Comparison of ENCODE assay signal across 13 mouse cellular contexts in genomic region chr3:131156377-131156776, GRCm38 (mm10). TPM values are rescaled to one million over a fixed set of nuclear protein-coding genes. Genes with fewer than 3 reads are reported as not detected.
DNase-seq lines count a peak whose midpoint lies in the region; ATAC-seq and TF ChIP-seq lines count a peak whose summit lies in the region.
"Had no signal": no experiment of that assay in that cellular context is flagged by ENCODE, and none has a peak within 500 bp of the region (broad histone marks: within the 10 kb centered on the region; RNA-seq: fewer than 3 reads in every experiment).

No protein-coding gene starts in this region.

- H3K9ac ChIP-seq in kidney, embryonic 15.5 days = no peak overlapping the region
- H3K9ac ChIP-seq in ES-E14 (ENCODE audit: insufficient read depth, low read depth, low read length, poor library complexity, severe bottlenecking) = no peak overlapping the region
- H3K9ac ChIP-seq: liver, postnatal 0 days; stomach, embryonic 15.5 days had no signal

- H3K4me1 ChIP-seq in kidney, embryonic 15.5 days = peaks cover 52% of the 10 kb centered on the region
- peaks cover 0 to 9% of the 10 kb centered on the region in 2 experiments; a peak in 2 of 4 replicates for H3K4me1 ChIP-seq in ES-E14 (ENCODE audit: control insufficient read depth in 2 of 2, insufficient read depth in 2 of 2, low read length in 2 of 2, poor library complexity in 1 of 2)
- peaks cover 70% of the 10 kb centered on the region for H3K4me1 ChIP-seq in thymus, adult 2 months (replicated peaks; ENCODE audit: control insufficient read depth, insufficient read depth, low read length)
- H3K4me1 ChIP-seq: stomach, embryonic 15.5 days had no signal

- H3K4me2 ChIP-seq in kidney, embryonic 15.5 days = no peak overlapping the region
- H3K4me2 ChIP-seq: stomach, embryonic 15.5 days had no signal

- WGBS in kidney, embryonic 15.5 days = 38% methylated on average over 11 of the region's 11 CpGs
- 39% methylated on average over 11 of the region's 11 CpGs for WGBS in thymus, adult 2 months

- H3K9me3 ChIP-seq in kidney, embryonic 15.5 days (replicated peaks) = no peaks in the 10 kb centered on the region
- no peaks in the 10 kb centered on the region for H3K9me3 ChIP-seq in ES-E14 (ENCODE audit: control insufficient read depth, insufficient read depth, low read depth, low read length)
- H3K9me3 ChIP-seq: stomach, embryonic 15.5 days had no signal

- DNase-seq in kidney, postnatal 36 days = no peak
- no peak for DNase-seq in ES-E14 (ENCODE audit: low read depth, low spot score)
- peak; percentile 82 for DNase-seq in induced T-regulatory cell, adult 2 months (ENCODE audit: low read depth)
- peak; percentile 63 for DNase-seq in thymus, adult 2 months
- DNase-seq in urinary bladder, postnatal 36 days (ENCODE audit: low spot score in 2 of 2) = no peak
- no peak for DNase-seq in adrenal gland, postnatal 4 days (ENCODE audit: low spot score in 2 of 2)
- no peak for DNase-seq in spleen, postnatal 14 days (ENCODE audit: low spot score in 2 of 2)
- DNase-seq: cerebellum, postnatal 10 days; heart, adult 18-20 months; liver, postnatal 0 days had no signal

- TF ChIP-seq POLR2A in thymus, adult 2 months (IDR thresholded peaks at IDR 0.05; ENCODE audit: control insufficient read depth, extremely low read depth, insufficient read depth, low read length, poor library complexity) = peak; percentile 40; the same call in 1 of the 2 replicates

- in situ Hi-C loops in ES-E14 (cut with MboI; ENCODE audit: low sequenced_read_pairs in 2 of 2, unreplicated experiment in 2 of 2) = no loop called here

- ATAC-seq in kidney, embryonic 15.5 days (replicated peaks; ENCODE audit: low FRiP score) = 0 out of 2 replicates have a peak, but pooled peaks have one; percentile 24
- ATAC-seq: forebrain, embryonic 14.5 days; liver, postnatal 0 days had no signal

- no peaks in the 10 kb centered on the region for H3K36me3 ChIP-seq in kidney, embryonic 15.5 days
- H3K36me3 ChIP-seq in ES-E14 (ENCODE audit: control insufficient read depth, insufficient read depth, low read length, poor library complexity, severe bottlenecking) = no peaks in the 10 kb centered on the region; the same call in 1 of the 2 replicates
- H3K36me3 ChIP-seq in thymus, adult 2 months (ENCODE audit: control insufficient read depth, insufficient read depth, low read length) = no peaks in the 10 kb centered on the region
- H3K36me3 ChIP-seq: stomach, embryonic 15.5 days had no signal

- peak; percentile 45; the same call in 1 of the 2 replicates for TF ChIP-seq CTCF in thymus, adult 2 months (IDR thresholded peaks at IDR 0.05; ENCODE audit: borderline replicate concordance, control insufficient read depth, extremely low read depth, insufficient read depth, low read length, poor library complexity)

- no peak overlapping the region for H3K27ac ChIP-seq in kidney, embryonic 15.5 days
- H3K27ac ChIP-seq in ES-E14 (ENCODE audit: insufficient read depth, low read depth, low read length, poor library complexity, severe bottlenecking) = 0 out of 2 replicates have a peak overlapping the region, but pooled peaks have one; percentile 24
- peak overlapping the region; percentile 94 for H3K27ac ChIP-seq in thymus, adult 2 months (ENCODE audit: control insufficient read depth, insufficient read depth, low read length)
- H3K27ac ChIP-seq: stomach, embryonic 15.5 days had no signal

- no peak overlapping the region for H3K4me3 ChIP-seq in kidney, embryonic 15.5 days (replicated peaks)
- no peak overlapping the region for H3K4me3 ChIP-seq in ES-E14 (ENCODE audit: insufficient read depth in 1 of 2, low read depth in 1 of 2, low read length in 2 of 2, poor library complexity in 1 of 2, severe bottlenecking in 1 of 2)
- H3K4me3 ChIP-seq in thymus, adult 2 months (ENCODE audit: control insufficient read depth, insufficient read depth, low read length) = peak overlapping the region; percentile 10; the same call in 1 of the 2 replicates
- H3K4me3 ChIP-seq: stomach, embryonic 15.5 days had no signal

- no peaks in the 10 kb centered on the region for H3K27me3 ChIP-seq in kidney, embryonic 15.5 days
- no peaks in the 10 kb centered on the region for H3K27me3 ChIP-seq in thymus, adult 2 months (ENCODE audit: control insufficient read depth, insufficient read depth, low read length)
- H3K27me3 ChIP-seq: stomach, embryonic 15.5 days had no signal

TF ChIP-seq in ES-E14, 5 proteins besides CTCF, POLR2A, EP300 and RAD21:
- TF ChIP-seq ZNF384 (IDR thresholded peaks at IDR 0.05; ENCODE audit: low read depth, low read length) = no peak
- no peak for TF ChIP-seq CHD2 (IDR thresholded peaks at IDR 0.05; ENCODE audit: low read depth, low read length)
- TF ChIP-seq ZC3H11A (IDR thresholded peaks at IDR 0.05; ENCODE audit: borderline replicate concordance, low read depth, low read length) = no peak
- TF ChIP-seq MAFK (IDR thresholded peaks at IDR 0.05; ENCODE audit: insufficient read depth, low read depth, low read length) = no peak
- no peak for TF ChIP-seq HCFC1 (IDR thresholded peaks at IDR 0.05; ENCODE audit: borderline replicate concordance, insufficient read depth, low read length)

RNA-seq across cellular contexts. Expression of gene Lef1, which starts 46.1 kb away (rescaled TPM):
- polyA plus RNA-seq in kidney, embryonic 15.5 days (2015; fragmentation: Nextera tagmentation; extraction: Ambion mirVana) = 25.6 and 26.2 TPM in 2 replicates
- 9.2 and 11.1 TPM in 2 replicates for total RNA-seq in ES-E14 (2012; rRNA removed)
- 279 and 361 TPM in 2 replicates for polyA plus RNA-seq in thymus, adult 2 months (2012; rRNA removed)
- total RNA-seq in adrenal gland, postnatal 4 days (2021) = 10 to 100 TPM; 10.8 to 12.9 TPM

Comparison
In these comparisons a context has a peak if more than half of its experiments do, and no peak if none do; other contexts are left out.
1. DNase-seq: peak in induced T-regulatory cell, adult 2 months (single experiment) and thymus, adult 2 months (single experiment); none in kidney, postnatal 36 days (0 of 2), ES-E14 (single experiment), urinary bladder, postnatal 36 days (0 of 2), adrenal gland, postnatal 4 days (0 of 2) and spleen, postnatal 14 days (0 of 2).